Mouse (Mus musculus) kidney, embryonic 16.5 days (tissue): ENCODE results near the gene Slc13a2. TPM values are rescaled to one million over a fixed set of nuclear protein-coding genes. Genes with fewer than 3 reads are reported as not detected.
A peak's percentile ranks its signal among the peaks of the same experiment; 100 is the strongest.

Source experiments
- ATAC-seq: fragments of 200-750 bp; cut with Nextera tagmentation; 2 replicates; pipeline ENCODE4 v1.8.0; 2017; ENCODE audit warnings: moderate TSS enrichment; ENCODE audit not compliant: low FRiP score, low TSS enrichment
- H3K27ac ChIP-seq: fragments of 300-500 bp; sonication (generic); 2 replicates; pipeline ENCODE4 v1.5.1; 2014; ENCODE audit warnings: low read length
- H3K27me3 ChIP-seq: fragments of 300-500 bp; sonication (generic); 2 replicates; pipeline ENCODE4 v1.6.1; 2014; ENCODE audit warnings: low read length, control low read depth, mixed read lengths; ENCODE audit not compliant: insufficient read depth
- H3K36me3 ChIP-seq: fragments of 300-500 bp; sonication (generic); 2 replicates; pipeline ENCODE4 v1.6.1; 2014; ENCODE audit warnings: low read length, control low read depth, mixed read lengths; ENCODE audit not compliant: insufficient read depth
- H3K4me1 ChIP-seq: fragments of 300-500 bp; sonication (generic); 2 replicates; pipeline ENCODE4 v1.6.1; 2014; ENCODE audit warnings: low read length, control low read depth, mixed read lengths; ENCODE audit not compliant: insufficient read depth
- H3K4me2 ChIP-seq: fragments of 300-500 bp; sonication (generic); replicated peaks from 2 replicates; pipeline ENCODE4 v1.6.1; 2014; ENCODE audit warnings: low read depth, low read length
- H3K4me3 ChIP-seq: fragments of 300-500 bp; sonication (generic); 2 replicates; pipeline ENCODE4 v1.5.1; 2014; ENCODE audit warnings: mild to moderate bottlenecking, low read length
- H3K9ac ChIP-seq: fragments of 300-500 bp; sonication (generic); replicated peaks from 2 replicates; pipeline ENCODE4 v1.6.1; 2014; ENCODE audit warnings: low read length
- H3K9me3 ChIP-seq: fragments of 300-500 bp; sonication (generic); 2 replicates; pipeline ENCODE4 v1.6.1; 2016; ENCODE audit warnings: low read length, control low read depth
- WGBS: fragments of 180-500 bp; shearing (Covaris S2); extraction: QIAGEN DNeasy Blood & Tissue Kit; methylation state at CpG from one replicate; pipeline ENCODE4 v1.1.7; 2014; 5-methylcytosine and 5-hydroxymethylcytosine counted together
- polyA plus RNA-seq: library from polyadenylated mRNA; unstranded; fragments of >200 nt; fragmentation: Nextera tagmentation; extraction: Ambion mirVana; gene quantifications from 2 replicates; pipeline ENCODE4 v1.2.1, GENCODE M21; 2015

Slc13a2 gene
- polyA plus RNA-seq, 1 experiment from 2014 or later: 2.4 TPM

- no peaks in the 10 kb centered on the region for H3K9me3 ChIP-seq
- H3K4me2 ChIP-seq: no peak overlapping the region
- peaks cover 28% of the 10 kb centered on the region for H3K4me1 ChIP-seq
- peak overlapping the region; percentile 54 for H3K27ac ChIP-seq
- no peak overlapping the region for H3K9ac ChIP-seq
- H3K36me3 ChIP-seq: no peaks in the 10 kb centered on the region
- H3K27me3 ChIP-seq: no peaks in the 10 kb centered on the region
- no peak overlapping the region for H3K4me3 ChIP-seq
- WGBS: 41% methylated on average over 13 of the region's 13 CpGs
- 0 out of 2 replicates have a peak, but pooled peaks have one; percentile 20 for ATAC-seq
These were observed 58.6 kb downstream of the Slc13a2 start for GRCm38 (mm10) chr11:78363309-78364007.

GRCm38 (mm10) chr11:78360789-78361131, 61.3 kb downstream of the Slc13a2 start:
- no peaks in the 10 kb centered on the region for H3K9me3 ChIP-seq
- 54% methylated on average over 2 of the region's 2 CpGs for WGBS
- no peak overlapping the region for H3K27ac ChIP-seq
- peak overlapping the region; percentile 61; the same call in 1 of the 2 replicates for H3K4me2 ChIP-seq
- peak overlapping the region; percentile 61; the same call in 1 of the 2 replicates for H3K9ac ChIP-seq
- H3K4me3 ChIP-seq: no peak overlapping the region
- no peaks in the 10 kb centered on the region for H3K36me3 ChIP-seq
- H3K27me3 ChIP-seq: no peaks in the 10 kb centered on the region
- peaks cover 28% of the 10 kb centered on the region for H3K4me1 ChIP-seq
- peak; percentile 20; the same call in 1 of the 2 replicates for ATAC-seq

GRCm38 (mm10) chr11:78360125-78360788, 61.8 kb downstream of the Slc13a2 start:
- Histone ChIP-seq H3K4me1 (peaks cover 28% of the 10 kb centered on the region), H3K4me3 (peak overlapping the region; percentile 44), H3K9me3 (no peaks in the 10 kb centered on the region), H3K4me2 (peak overlapping the region; percentile 61), H3K27ac (no peak overlapping the region), H3K9ac (peak overlapping the region; percentile 61), H3K36me3 (no peaks in the 10 kb centered on the region), H3K27me3 (no peaks in the 10 kb centered on the region)
- 10% methylated on average over 13 of the region's 13 CpGs for WGBS
- ATAC-seq: peak; percentile 63

- Histone ChIP-seq H3K4me1 (peaks cover 15% of the 10 kb centered on the region), H3K36me3 (no peaks in the 10 kb centered on the region), H3K4me3 (no peak overlapping the region), H3K27me3 (no peaks in the 10 kb centered on the region), H3K9me3 (no peaks in the 10 kb centered on the region), H3K4me2 (no peak overlapping the region), H3K27ac (no peak overlapping the region), H3K9ac (no peak overlapping the region)
- ATAC-seq: no peak
- WGBS: 17% methylated on average over 22 of the region's 22 CpGs
These were observed 63.5 kb downstream of the Slc13a2 start for GRCm38 (mm10) chr11:78358330-78359007.

- Histone ChIP-seq H3K27me3 (no peaks in the 10 kb centered on the region), H3K4me2 (no peak overlapping the region), H3K27ac (no peak overlapping the region), H3K4me1 (0 out of 2 replicates have a peak, but pooled peaks cover 5% of the 10 kb centered on the region), H3K9me3 (no peaks in the 10 kb centered on the region), H3K36me3 (no peaks in the 10 kb centered on the region), H3K9ac (no peak overlapping the region), H3K4me3 (no peak overlapping the region)
- no peak for ATAC-seq
- WGBS: 33% methylated on average over 4 of the region's 4 CpGs
These were observed 66.4 kb downstream of the Slc13a2 start for GRCm38 (mm10) chr11:78355471-78356238.

GRCm38 (mm10) chr11:78354905-78355304, 67.1 kb downstream of the Slc13a2 start:
- ATAC-seq: no peak
- Histone ChIP-seq H3K4me3 (no peak overlapping the region), H3K27me3 (no peaks in the 10 kb centered on the region), H3K9ac (no peak overlapping the region), H3K4me2 (no peak overlapping the region), H3K9me3 (no peaks in the 10 kb centered on the region), H3K4me1 (peaks cover 2% of the 10 kb centered on the region; the same call in 1 of the 2 replicates), H3K27ac (no peak overlapping the region), H3K36me3 (no peaks in the 10 kb centered on the region)
- 86% methylated on average over 6 of the region's 6 CpGs for WGBS

- Histone ChIP-seq H3K9me3 (no peaks in the 10 kb centered on the region), H3K4me1 (peaks cover 6% of the 10 kb centered on the region; the same call in 1 of the 2 replicates), H3K9ac (no peak overlapping the region), H3K27me3 (no peaks in the 10 kb centered on the region), H3K27ac (no peak overlapping the region), H3K4me2 (no peak overlapping the region), H3K36me3 (peaks cover 7% of the 10 kb centered on the region; the same call in 1 of the 2 replicates), H3K4me3 (no peak overlapping the region)
- WGBS: 83% methylated on average over 1 of the region's 1 CpGs
- no peak for ATAC-seq
These were observed 68.9 kb downstream of the Slc13a2 start for GRCm38 (mm10) chr11:78353081-78353480.

- H3K4me2 ChIP-seq: no peak overlapping the region
- H3K4me1 ChIP-seq: peaks cover 25% of the 10 kb centered on the region
- H3K9ac ChIP-seq: no peak overlapping the region; the same call in 1 of the 2 replicates
- H3K9me3 ChIP-seq: no peaks in the 10 kb centered on the region
- no peaks in the 10 kb centered on the region for H3K27me3 ChIP-seq
- no peak overlapping the region for H3K4me3 ChIP-seq
- ATAC-seq: no peak
- H3K36me3 ChIP-seq: peaks cover 7% of the 10 kb centered on the region; the same call in 1 of the 2 replicates
- no peak overlapping the region; the same call in 1 of the 2 replicates for H3K27ac ChIP-seq
- WGBS: 67% methylated on average over 4 of the region's 4 CpGs
These were observed 72.3 kb downstream of the Slc13a2 start for GRCm38 (mm10) chr11:78349441-78350358.
